Mouse (Mus musculus) olfactory bulb, adult 2 months (tissue): ENCODE measurements around the gene Praf2.

Experiments
- CTCF ChIP-seq: fragments of 200-500 bp; IDR thresholded peaks from 2 replicates; pipeline ENCODE4 v1.5.1; 2012; ENCODE audit warnings: low read depth, mild to moderate bottlenecking, low read length, moderate library complexity; ENCODE audit not compliant: insufficient read depth
- POLR2A ChIP-seq: fragments of 200-500 bp; IDR thresholded peaks from 2 replicates; pipeline ENCODE4 v1.6.1; 2012; ENCODE audit warnings: mild to moderate bottlenecking, low read depth, low read length, moderate library complexity; ENCODE audit not compliant: insufficient read depth

DNA sequence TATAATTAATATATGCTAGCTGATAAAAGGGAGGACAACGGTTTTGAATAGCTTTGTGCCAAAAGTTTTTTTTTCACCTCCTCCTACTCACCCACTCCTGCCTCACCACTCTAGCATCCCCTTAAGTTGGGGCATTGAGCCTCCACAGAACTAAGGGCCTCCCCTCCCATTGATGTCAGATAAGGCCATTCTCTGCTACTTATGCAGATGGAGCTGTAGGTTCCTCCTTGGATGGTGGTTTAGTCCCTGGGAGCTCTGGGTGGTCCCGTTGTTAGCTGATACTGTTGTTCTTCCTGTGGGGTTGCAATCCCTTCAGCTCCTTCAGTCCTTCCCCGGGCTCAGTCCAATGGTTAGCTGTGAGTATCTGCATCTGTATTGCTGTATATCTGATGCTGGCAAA lies 51.1 kb downstream of the Praf2 start:
- TF ChIP-seq CTCF (no peak), POLR2A (no peak)
